Mouse (Mus musculus) forebrain, embryonic 14.5 days (tissue): ENCODE results near the gene Zcchc24. TPM values are rescaled to one million over a fixed set of nuclear protein-coding genes. Genes with fewer than 3 reads are reported as not detected.
A peak's percentile ranks its signal among the peaks of the same experiment; 100 is the strongest.

Source experiments
- ATAC-seq: fragments of 200-750 bp; cut with Nextera tagmentation; 2 replicates; pipeline ENCODE4 v1.8.0; 2017; ENCODE audit warnings: mild to moderate bottlenecking, moderate library complexity
- DNase-seq: peaks from one replicate; pipeline ENCODE4 v3.0.0-alpha.2; 2015; ENCODE audit warnings: low spot score
- H3K27ac ChIP-seq: fragments of 300-500 bp; sonication (generic); 2 replicates; pipeline ENCODE4 v1.5.1; 2014; ENCODE audit warnings: low read depth, mild to moderate bottlenecking, control low read depth, low read length, moderate library complexity
- H3K27me3 ChIP-seq: fragments of 300-500 bp; sonication (generic); replicated peaks from 2 replicates; pipeline ENCODE4 v1.6.1; 2014; ENCODE audit warnings: low read length, control low read depth, mixed read lengths; ENCODE audit not compliant: control insufficient read depth, insufficient read depth
- H3K36me3 ChIP-seq: fragments of 300-500 bp; sonication (generic); 2 replicates; pipeline ENCODE4 v1.6.1; 2014; ENCODE audit warnings: low read length, control low read depth; ENCODE audit not compliant: control insufficient read depth, insufficient read depth
- H3K4me1 ChIP-seq: fragments of 300-500 bp; sonication (generic); 2 replicates; pipeline ENCODE4 v1.6.1; 2014; ENCODE audit warnings: antibody characterized with exemption, low read length, control low read depth; ENCODE audit not compliant: control insufficient read depth, insufficient read depth
- H3K4me2 ChIP-seq: fragments of 300-500 bp; sonication (generic); 2 replicates; pipeline ENCODE4 v1.6.1; 2014; ENCODE audit warnings: mild to moderate bottlenecking, control low read depth, low read length
- H3K4me3 ChIP-seq: fragments of 300-500 bp; sonication (generic); 2 replicates; pipeline ENCODE4 v1.5.1; 2014; ENCODE audit warnings: low read depth, low read length, control low read depth
- H3K9ac ChIP-seq: fragments of 300-500 bp; sonication (generic); 2 replicates; pipeline ENCODE4 v1.6.1; 2014; ENCODE audit warnings: mild to moderate bottlenecking, low read length, control low read depth, moderate library complexity
- H3K9me3 ChIP-seq: fragments of 300-500 bp; sonication (generic); replicated peaks from 2 replicates; pipeline ENCODE4 v1.6.1; 2016; ENCODE audit warnings: low read length, control low read depth, mixed read lengths; ENCODE audit not compliant: control insufficient read depth
- WGBS: fragments of 180-500 bp; shearing (Covaris S2); extraction: QIAGEN DNeasy Blood & Tissue Kit; methylation state at CpG from one replicate; pipeline ENCODE4 v1.1.7; 2014; 5-methylcytosine and 5-hydroxymethylcytosine counted together
- polyA plus RNA-seq: library from polyadenylated mRNA; unstranded; fragments of >200 nt; fragmentation: Nextera tagmentation; extraction: Ambion mirVana; gene quantifications from 2 replicates; pipeline ENCODE4 v1.2.1, GENCODE M21; 2014

Gene Zcchc24
- polyA plus RNA-seq, 1 experiment from 2014 or later: 8.0 TPM

DNA sequence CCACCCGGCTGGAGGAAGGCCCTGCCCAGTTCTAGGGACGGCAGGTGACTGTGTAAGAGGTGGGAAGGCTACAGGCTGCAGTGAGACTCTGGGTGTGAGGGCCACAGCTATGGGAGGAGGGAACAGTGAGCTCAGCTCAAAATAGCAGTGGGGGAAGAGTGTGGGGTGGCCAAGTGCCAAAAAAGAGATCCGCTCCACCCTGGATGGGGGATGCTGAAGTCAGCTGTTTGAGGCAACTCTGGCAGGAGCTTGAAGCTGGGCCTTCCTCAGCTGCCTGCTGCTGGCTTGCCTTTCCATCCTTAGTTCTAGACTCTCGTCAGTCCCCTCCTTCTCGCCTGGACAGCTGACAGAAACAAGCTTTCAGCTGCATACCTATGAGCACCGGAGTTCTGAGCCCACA is 32.2 kb downstream of the Zcchc24 start:
- ATAC-seq (peak; percentile 62; the same call in 1 of the 2 replicates), DNase-seq (peak; percentile 49)
- no peaks in the 10 kb centered on the region for H3K27me3 ChIP-seq
- H3K4me3 ChIP-seq: no peak overlapping the region
- H3K4me2 ChIP-seq: no peak overlapping the region
- 61% methylated on average over 6 of the region's 6 CpGs for WGBS
- H3K36me3 ChIP-seq: no peaks in the 10 kb centered on the region
- no peaks in the 10 kb centered on the region for H3K9me3 ChIP-seq
- peaks cover 9% of the 10 kb centered on the region for H3K4me1 ChIP-seq
- no peak overlapping the region for H3K27ac ChIP-seq
- no peak overlapping the region for H3K9ac ChIP-seq

DNA sequence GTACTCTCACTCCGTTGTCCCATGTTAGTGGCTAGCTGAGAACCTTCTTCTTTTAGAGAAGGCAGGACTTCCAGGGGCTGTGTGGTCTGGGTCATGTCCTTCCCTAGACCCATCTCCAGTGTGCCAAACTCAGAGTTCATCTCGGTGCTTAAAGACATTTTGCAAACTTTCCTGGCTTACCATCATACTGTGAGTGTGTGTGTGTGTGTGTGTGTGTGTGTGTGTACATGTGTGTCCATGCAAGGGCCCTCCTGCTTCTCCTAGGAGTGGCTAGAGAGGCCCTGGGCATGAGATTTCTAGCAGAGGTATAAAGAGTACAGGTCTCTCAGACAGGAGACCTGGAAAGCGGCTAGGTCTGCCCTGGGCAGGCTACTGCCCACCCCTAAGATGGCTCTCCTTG is 32.7 kb downstream of the Zcchc24 start:
- ATAC-seq: no peak
- H3K27me3 ChIP-seq: no peaks in the 10 kb centered on the region
- H3K4me1 ChIP-seq: peaks cover 9% of the 10 kb centered on the region
- H3K36me3 ChIP-seq: no peaks in the 10 kb centered on the region
- 75% methylated on average over 3 of the region's 3 CpGs for WGBS
- no peak for DNase-seq
- H3K4me2 ChIP-seq: no peak overlapping the region
- no peaks in the 10 kb centered on the region for H3K9me3 ChIP-seq
- no peak overlapping the region for H3K27ac ChIP-seq
- H3K4me3 ChIP-seq: no peak overlapping the region
- H3K9ac ChIP-seq: no peak overlapping the region

DNA sequence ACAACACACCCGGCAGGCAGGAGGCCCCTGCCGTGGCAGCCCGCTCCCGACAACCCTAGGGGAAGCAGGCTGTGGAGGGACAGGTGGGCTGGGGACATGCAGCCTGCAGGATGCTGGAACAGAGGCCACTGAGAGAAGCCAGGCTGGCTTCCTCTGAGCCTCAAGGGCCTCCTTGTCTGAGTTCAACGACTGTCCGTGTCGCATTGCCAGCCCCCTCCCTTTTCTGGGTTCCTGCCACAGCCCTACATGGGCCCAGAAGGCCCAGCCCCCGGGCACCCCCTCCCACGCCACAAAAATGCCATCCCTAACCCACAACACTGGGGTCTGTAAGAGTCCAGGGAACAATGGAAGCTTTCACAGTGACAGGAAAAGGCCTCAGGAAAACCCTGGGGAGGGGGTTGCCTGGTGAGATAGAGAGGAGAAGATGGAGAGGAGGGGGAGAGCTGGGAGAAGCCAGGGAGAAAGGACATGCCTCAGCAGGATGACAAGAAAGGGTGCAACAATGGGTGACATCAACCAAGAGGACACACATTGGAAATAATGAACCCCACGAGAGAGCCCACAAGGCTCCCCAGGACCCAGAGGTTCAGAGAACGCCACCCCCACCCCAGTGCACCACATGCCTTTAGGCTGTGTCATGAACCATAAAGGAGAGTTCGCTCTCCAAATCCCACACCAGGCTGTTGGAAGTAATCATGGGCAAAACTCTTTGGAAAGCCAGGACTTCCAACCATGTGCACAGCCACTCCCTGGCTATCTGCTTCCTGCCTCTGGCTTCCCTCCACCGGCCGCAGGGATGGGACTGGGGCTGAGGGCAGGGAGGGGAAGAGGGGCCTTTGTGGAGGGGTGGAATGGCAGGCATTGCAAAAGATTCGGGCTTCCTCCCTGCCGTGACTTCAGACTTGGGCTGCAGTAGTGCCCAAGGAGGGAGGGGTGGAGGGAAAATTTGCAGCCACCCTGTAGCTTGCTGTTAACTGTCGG is 33.8 kb downstream of the Zcchc24 start:
- WGBS: 35% methylated on average over 17 of the region's 17 CpGs
- ATAC-seq: peak; percentile 62; the same call in 1 of the 2 replicates

DNA sequence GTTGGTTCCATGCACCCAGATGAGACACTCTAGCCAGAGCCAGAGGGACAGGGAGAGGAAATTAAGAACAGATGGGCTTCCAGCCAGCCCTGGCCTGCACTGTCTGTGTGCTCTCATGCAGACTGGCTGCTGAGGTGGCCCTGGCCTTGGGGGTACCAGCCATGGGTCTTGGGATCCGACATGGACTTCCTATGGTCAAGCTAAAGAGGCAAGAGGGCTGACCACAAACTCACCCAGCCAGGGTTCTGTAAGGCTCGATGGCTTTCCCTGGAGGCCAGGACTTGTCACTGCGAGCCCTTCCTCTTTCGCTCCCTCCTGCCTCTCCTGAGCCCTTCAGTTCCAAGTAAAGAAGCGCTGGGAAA is 41.7 kb downstream of the Zcchc24 start:
- H3K4me3 ChIP-seq: no peak overlapping the region
- no peak for ATAC-seq
- H3K36me3 ChIP-seq: no peaks in the 10 kb centered on the region
- no peak overlapping the region for H3K4me2 ChIP-seq
- no peaks in the 10 kb centered on the region for H3K4me1 ChIP-seq
- WGBS: 79% methylated on average over 5 of the region's 5 CpGs
- no peaks in the 10 kb centered on the region for H3K27me3 ChIP-seq
- no peak overlapping the region for H3K9ac ChIP-seq
- H3K27ac ChIP-seq: no peak overlapping the region
- no peak for DNase-seq
- no peaks in the 10 kb centered on the region for H3K9me3 ChIP-seq

More for the DNA sequence above, 33.8 kb downstream of the Zcchc24 start:
- no peaks in the 10 kb centered on the region for H3K27me3 ChIP-seq
- H3K4me2 ChIP-seq: no peak overlapping the region
- no peaks in the 10 kb centered on the region for H3K36me3 ChIP-seq
- peaks cover 9% of the 10 kb centered on the region for H3K4me1 ChIP-seq
- 0 out of 2 replicates have a peak overlapping the region, but pooled peaks have one; percentile 27 for H3K27ac ChIP-seq
- peak; percentile 36 for DNase-seq
- H3K9ac ChIP-seq: peak overlapping the region; percentile 17; the same call in 1 of the 2 replicates
- no peaks in the 10 kb centered on the region for H3K9me3 ChIP-seq
- no peak overlapping the region for H3K4me3 ChIP-seq

DNA sequence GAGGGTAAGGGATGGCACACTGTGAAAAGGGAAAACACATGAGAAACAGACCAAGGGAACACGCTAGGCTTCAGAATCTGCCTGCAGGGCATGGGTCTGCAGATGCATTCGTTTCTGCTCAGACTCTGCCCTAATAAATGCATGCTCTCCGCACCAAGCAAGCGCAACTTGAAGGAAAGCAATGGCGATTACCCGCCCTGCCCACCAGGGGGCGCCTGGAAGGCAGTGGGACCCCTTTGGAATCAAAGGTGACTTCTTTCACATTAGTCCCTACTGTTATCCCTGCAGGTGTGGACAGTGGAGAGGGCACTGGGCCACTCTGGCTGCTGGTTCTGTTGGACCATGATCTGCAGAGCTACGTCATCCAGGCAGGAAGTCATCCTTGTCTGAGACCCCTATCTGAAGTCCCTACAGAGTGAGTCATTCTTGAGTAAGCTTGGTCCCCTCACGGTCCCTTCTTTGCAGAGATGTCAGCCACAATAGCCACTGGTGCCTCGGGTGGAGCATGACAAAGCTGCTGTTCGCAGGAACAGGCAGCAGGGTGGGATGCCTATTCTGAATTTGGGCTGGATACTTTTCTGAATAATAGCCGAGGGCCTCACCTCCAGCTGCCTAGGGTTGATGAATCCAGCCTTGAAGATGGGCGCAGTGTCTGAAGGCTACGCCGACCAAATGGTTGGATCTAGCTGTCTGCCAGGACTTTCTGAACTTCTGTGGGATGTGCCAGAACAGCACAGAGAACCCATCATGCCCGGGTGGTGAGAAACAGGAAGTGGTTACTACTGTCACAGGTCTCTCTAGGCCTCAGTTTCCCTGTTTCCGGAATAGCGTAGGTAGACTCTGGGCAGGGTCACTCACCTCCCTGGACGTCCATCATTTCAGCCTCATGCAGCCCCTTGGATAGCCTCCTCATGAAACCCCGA is 42.4 kb downstream of the Zcchc24 start:
- Histone ChIP-seq H3K4me2 (no peak overlapping the region), H3K27me3 (no peaks in the 10 kb centered on the region), H3K9ac (no peak overlapping the region), H3K9me3 (no peaks in the 10 kb centered on the region), H3K36me3 (no peaks in the 10 kb centered on the region), H3K4me3 (no peak overlapping the region), H3K4me1 (no peaks in the 10 kb centered on the region), H3K27ac (no peak overlapping the region)
- DNase-seq (peak; percentile 67), ATAC-seq (0 out of 2 replicates have a peak, but pooled peaks have one; percentile 29)
- WGBS: 59% methylated on average over 20 of the region's 20 CpGs

DNA sequence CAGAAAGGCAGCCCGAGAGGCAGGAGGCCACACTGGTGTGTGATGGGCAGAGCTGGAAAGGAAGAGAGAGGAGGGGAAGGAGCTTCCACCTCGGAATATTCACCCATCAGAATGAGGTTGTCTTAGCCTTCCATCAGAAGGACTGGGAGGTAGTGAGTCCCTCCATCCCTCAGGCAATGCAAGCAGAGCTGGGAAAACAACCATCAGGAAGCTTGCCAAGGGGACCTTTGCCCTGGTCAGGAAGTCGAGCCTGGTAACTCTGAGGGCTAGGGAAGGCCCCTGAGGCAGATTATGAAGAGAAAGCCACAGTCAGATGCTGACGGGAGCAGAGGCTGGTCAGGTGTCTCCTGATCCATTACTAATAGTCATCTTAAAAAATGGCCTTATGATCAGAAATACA is 43.1 kb downstream of the Zcchc24 start:
- H3K4me2 ChIP-seq: no peak overlapping the region
- H3K27ac ChIP-seq: no peak overlapping the region
- no peak overlapping the region for H3K9ac ChIP-seq
- no peak overlapping the region for H3K4me3 ChIP-seq
- 53% methylated on average over 4 of the region's 4 CpGs for WGBS
- H3K9me3 ChIP-seq: no peaks in the 10 kb centered on the region
- H3K27me3 ChIP-seq: no peaks in the 10 kb centered on the region
- DNase-seq (no peak), ATAC-seq (no peak)
- no peaks in the 10 kb centered on the region for H3K36me3 ChIP-seq
- H3K4me1 ChIP-seq: no peaks in the 10 kb centered on the region

DNA sequence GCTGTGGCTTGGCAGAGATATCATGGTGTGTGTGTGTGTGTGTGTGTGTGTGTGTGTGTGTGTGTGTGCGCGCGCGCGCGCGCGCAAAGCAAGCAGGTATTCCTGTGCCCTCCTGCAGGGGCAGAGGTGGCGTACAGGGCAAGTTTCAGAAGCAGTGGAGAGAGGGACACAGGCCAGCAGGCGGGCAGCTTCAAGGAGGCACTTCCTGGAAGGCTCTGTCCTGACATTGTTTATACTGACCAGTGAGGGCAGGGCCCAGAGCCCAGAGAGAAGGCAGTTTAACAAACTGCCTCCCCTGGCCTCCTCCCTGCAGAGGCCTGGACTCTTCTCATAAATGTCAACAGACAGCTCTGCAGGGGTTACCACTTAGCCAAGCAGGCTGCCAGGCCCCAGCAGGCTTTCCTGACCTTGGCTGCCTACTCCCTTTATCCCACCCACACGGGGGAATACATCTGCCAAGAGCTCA is 43.8 kb downstream of the Zcchc24 start:
- Histone ChIP-seq H3K36me3 (no peaks in the 10 kb centered on the region), H3K9me3 (no peaks in the 10 kb centered on the region), H3K27ac (no peak overlapping the region), H3K4me2 (no peak overlapping the region), H3K4me3 (no peak overlapping the region), H3K4me1 (no peaks in the 10 kb centered on the region), H3K9ac (no peak overlapping the region), H3K27me3 (no peaks in the 10 kb centered on the region)
- no peak for DNase-seq
- ATAC-seq: no peak
- WGBS: 75% methylated on average over 10 of the region's 11 CpGs

DNA sequence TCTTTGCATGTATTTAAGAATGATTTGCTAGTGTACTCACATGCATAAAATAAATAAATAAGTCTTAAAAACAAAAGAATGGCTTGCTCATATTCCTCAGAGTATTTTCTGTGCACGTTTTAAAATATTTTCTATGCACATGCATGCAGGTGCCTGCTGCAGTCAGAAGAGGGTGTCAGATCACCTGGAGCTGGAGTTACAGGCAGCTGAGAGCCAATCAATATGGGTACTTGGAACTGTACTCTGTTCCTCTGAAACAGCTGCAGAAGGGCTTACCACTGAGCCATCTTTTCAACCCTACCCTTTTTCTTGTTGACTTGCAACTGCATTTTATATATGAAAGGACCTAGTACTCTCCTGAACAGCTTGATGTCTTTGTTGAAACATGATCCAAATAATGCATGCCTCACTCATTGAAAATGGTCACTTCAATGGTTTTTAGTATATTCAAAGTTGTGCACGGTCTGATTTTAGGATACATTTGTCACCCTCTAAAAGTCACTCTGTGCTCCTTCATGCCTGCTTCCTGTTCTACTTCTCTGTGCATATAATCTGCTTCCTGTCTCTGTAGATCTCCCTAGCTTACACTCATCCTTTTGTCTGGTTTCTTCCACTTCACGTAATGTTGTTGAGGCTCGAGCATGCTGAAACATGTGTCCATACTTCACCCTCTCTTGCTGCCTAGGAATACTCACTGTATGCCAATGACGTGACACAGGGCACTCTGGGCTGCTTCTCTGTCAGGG is 47.7 kb downstream of the Zcchc24 start:
- DNase-seq (no peak), ATAC-seq (no peak)
- Histone ChIP-seq H3K9ac (no peak overlapping the region), H3K4me1 (no peaks in the 10 kb centered on the region), H3K27me3 (no peaks in the 10 kb centered on the region), H3K4me2 (no peak overlapping the region), H3K36me3 (no peaks in the 10 kb centered on the region), H3K27ac (no peak overlapping the region), H3K9me3 (no peaks in the 10 kb centered on the region), H3K4me3 (no peak overlapping the region)
- 90% methylated on average over 5 of the region's 5 CpGs for WGBS
